Comparison of ENCODE assay signal across 25 mouse cellular contexts in the genomic region with DNA sequence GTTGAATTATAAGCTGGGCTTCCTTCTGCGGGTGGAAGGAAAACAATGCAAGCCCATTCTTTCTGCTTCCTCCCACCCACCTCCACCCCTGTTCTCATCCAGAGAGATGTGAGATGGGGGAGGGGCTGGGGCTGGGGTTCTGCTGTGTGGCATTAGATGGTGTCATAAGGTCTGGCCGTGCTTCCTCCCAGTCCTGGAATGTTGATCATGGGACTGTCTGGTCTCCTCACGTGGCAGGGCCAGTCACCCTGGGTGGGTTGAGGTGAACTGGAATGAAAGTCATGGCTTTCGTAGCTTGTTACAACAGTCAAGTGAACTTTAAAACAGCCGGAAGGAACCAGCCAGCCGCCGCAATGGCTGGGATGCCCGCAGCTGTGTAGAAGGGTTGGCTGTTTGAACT.
A peak's percentile ranks its signal among the peaks of the same experiment; 100 is the strongest.
DNase-seq lines count a peak whose midpoint lies in the region; ATAC-seq and TF ChIP-seq lines count a peak whose summit lies in the region.
"Had no signal": no experiment of that assay in that cellular context is flagged by ENCODE, and none has a peak within 500 bp of the region (broad histone marks: within the 10 kb centered on the region; RNA-seq: fewer than 3 reads in every experiment).

No protein-coding gene starts in this region.

- no peak overlapping the region for H3K4me3 ChIP-seq in lung, postnatal 0 days (ENCODE audit: low read depth, low read length)
- H3K4me3 ChIP-seq in lung, adult 2 months (replicated peaks; ENCODE audit: extremely low read depth, low read depth, low read length), result no peak overlapping the region
- H3K4me3 ChIP-seq: forebrain, embryonic 10.5 days; gastrocnemius, adult 2 months; heart, embryonic 10.5 days; heart, embryonic 13.5 days had no signal

- no peaks in the 10 kb centered on the region for H3K9me3 ChIP-seq in lung, postnatal 0 days (ENCODE audit: low read length)
- H3K9me3 ChIP-seq: forebrain, embryonic 10.5 days; heart, embryonic 10.5 days; heart, embryonic 13.5 days had no signal

- ATAC-seq in lung, postnatal 0 days, result peak; percentile 55
- peak; percentile 33 for ATAC-seq in Patski
- ATAC-seq: activated CD4-positive, CD25-positive, alpha-beta regulatory T cell, adult 4 months; forebrain, embryonic 14.5 days; forebrain, postnatal 0 days; hindbrain, postnatal 0 days; inflammation-experienced regulatory T-cells, adult 6 months had no signal

- WGBS in lung, postnatal 0 days, result 83% methylated on average over 8 of the region's 8 CpGs
- WGBS in lung, adult 2 months, result 75% methylated on average over 8 of the region's 8 CpGs

- H3K4me2 ChIP-seq in lung, postnatal 0 days (replicated peaks; ENCODE audit: low read depth, low read length), result no peak overlapping the region
- H3K4me2 ChIP-seq: heart, embryonic 13.5 days; hindbrain, embryonic 14.5 days had no signal

- no peak overlapping the region for H3K9ac ChIP-seq in lung, postnatal 0 days (replicated peaks; ENCODE audit: low read depth)
- H3K9ac ChIP-seq: forebrain, postnatal 0 days; heart, embryonic 13.5 days; hindbrain, embryonic 14.5 days had no signal

- no peaks in the 10 kb centered on the region for H3K36me3 ChIP-seq in lung, postnatal 0 days (ENCODE audit: insufficient read depth, low read length)

- DNase-seq in heart, adult 11 months, result peak; percentile 68
- no peak for DNase-seq in heart, adult 9 months (ENCODE audit: low spot score in 2 of 2)
- no peak for DNase-seq in lung, postnatal 0 days (ENCODE audit: low spot score)
- no peak for DNase-seq in lung, adult 2 months
- peak; percentile 22 for DNase-seq in Patski (ENCODE audit: low read depth, low spot score)
- no peak for DNase-seq in layer of hippocampus, adult 9-11 months
- DNase-seq: adrenal gland, adult 8-10 months; adrenal gland, postnatal 36 days; cerebellum, adult 18-20 months; cerebellum, adult 9-10 months; cerebellum, postnatal 14 days; forebrain, postnatal 0 days; gastrocnemius, adult 2 months; gastrocnemius, postnatal 14 days; heart, adult 18-20 months; heart, postnatal 14 days; heart, postnatal 4 days had no signal

- CTCF ChIA-PET in Patski (lab: Charles Lee), result no interaction called here

- no peaks in the 10 kb centered on the region for H3K27me3 ChIP-seq in lung, postnatal 0 days (replicated peaks; ENCODE audit: insufficient read depth, low read length)
- H3K27me3 ChIP-seq in Patski, result no peaks in the 10 kb centered on the region
- H3K27me3 ChIP-seq: heart, embryonic 13.5 days had no signal

- in situ Hi-C loops in Patski (cut with MboI; ENCODE audit: low pct_unique_long_range_greater_than_20kb), result no loop called here

- no peak overlapping the region for H3K27ac ChIP-seq in lung, postnatal 0 days (ENCODE audit: low read length)
- H3K27ac ChIP-seq: forebrain, embryonic 10.5 days; gastrocnemius, adult 2 months; heart, embryonic 10.5 days; heart, embryonic 13.5 days; hindbrain, embryonic 14.5 days; hindbrain, postnatal 0 days had no signal

- TF ChIP-seq CTCF in lung, postnatal 0 days (IDR thresholded peaks at IDR 0.05), result no peak
- TF ChIP-seq CTCF in lung, adult 2 months (IDR thresholded peaks at IDR 0.05; ENCODE audit: insufficient read depth, low read length), result no peak
- TF ChIP-seq CTCF in Patski (IDR thresholded peaks at IDR 0.05), result no peak

- TF ChIP-seq POLR2A in lung, adult 2 months (IDR thresholded peaks at IDR 0.05; ENCODE audit: borderline replicate concordance, extremely low read depth, low read depth, low read length), result no peak

- POLR2A ChIA-PET in Patski (lab: Charles Lee), result no interaction called here

- no peak for TF ChIP-seq EP300 in lung, postnatal 0 days (IDR thresholded peaks at IDR 0.05)

- H3K4me1 ChIP-seq in lung, postnatal 0 days (ENCODE audit: insufficient read depth, low read depth, low read length), result no peaks in the 10 kb centered on the region
- H3K4me1 ChIP-seq in lung, adult 2 months (ENCODE audit: control insufficient read depth, insufficient read depth, low read length), result no peaks in the 10 kb centered on the region; the same call in 1 of the 2 replicates

Comparison
In these comparisons a context has a peak if more than half of its experiments do, and no peak if none do; other contexts are left out.
1. DNase-seq: peak in heart, adult 11 months (single experiment) and Patski (single experiment); none in heart, adult 9 months (0 of 2), lung, postnatal 0 days (single experiment), lung, adult 2 months (single experiment) and layer of hippocampus, adult 9-11 months (single experiment).